Mouse (Mus musculus) liver, embryonic 15.5 days (tissue): Measurements from ENCODE around the gene Hyal2. TPM values are rescaled to one million over a fixed set of nuclear protein-coding genes. Genes with fewer than 3 reads are reported as not detected.
"Not testable (repeated sequence)": the region's sequence is repeated elsewhere in the genome, so short reads cannot be mapped to it uniquely, and the experiment has no call there.

Experiments used
- ATAC-seq: fragments of 200-750 bp; cut with Nextera tagmentation; 2 replicates; pipeline ENCODE4 v1.8.0; 2017; ENCODE audit warnings: moderate number of reproducible peaks, mild to moderate bottlenecking, moderate library complexity; ENCODE audit not compliant: insufficient read depth
- H3K27ac ChIP-seq: fragments of 300-500 bp; sonication (generic); replicated peaks from 2 replicates; pipeline ENCODE4 v1.5.1; 2015; ENCODE audit warnings: mild to moderate bottlenecking, inconsistent platforms
- H3K27me3 ChIP-seq: fragments of 300-500 bp; sonication (generic); 2 replicates; pipeline ENCODE4 v1.6.1; 2015; ENCODE audit warnings: mild to moderate bottlenecking, inconsistent platforms
- H3K36me3 ChIP-seq: fragments of 300-500 bp; sonication (generic); replicated peaks from 2 replicates; pipeline ENCODE4 v1.6.1; 2015; ENCODE audit warnings: moderate library complexity, mild to moderate bottlenecking, inconsistent platforms
- H3K4me1 ChIP-seq: fragments of 300-500 bp; sonication (generic); replicated peaks from 2 replicates; pipeline ENCODE4 v1.6.1; 2015; ENCODE audit warnings: inconsistent platforms
- H3K4me2 ChIP-seq: fragments of 300-500 bp; sonication (generic); 2 replicates; pipeline ENCODE4 v1.6.1; 2015; ENCODE audit warnings: moderate library complexity, mild to moderate bottlenecking, inconsistent platforms
- H3K4me3 ChIP-seq: fragments of 300-500 bp; sonication (generic); replicated peaks from 2 replicates; pipeline ENCODE4 v1.5.1; 2015; ENCODE audit warnings: mild to moderate bottlenecking, inconsistent platforms
- H3K9ac ChIP-seq: fragments of 300-500 bp; sonication (generic); 2 replicates; pipeline ENCODE4 v1.6.1; 2015; ENCODE audit warnings: moderate library complexity, mild to moderate bottlenecking, inconsistent platforms
- H3K9me3 ChIP-seq: fragments of 300-500 bp; sonication (generic); replicated peaks from 2 replicates; pipeline ENCODE4 v1.6.1; 2016; ENCODE audit warnings: inconsistent platforms
- WGBS: fragments of 180-500 bp; shearing (Covaris S2); methylation state at CpG from one replicate; pipeline ENCODE4 v1.1.7; 2015; ENCODE audit warnings: mixed read lengths; ENCODE audit not compliant: insufficient replicate concordance; 5-methylcytosine and 5-hydroxymethylcytosine counted together
- polyA plus RNA-seq: library from polyadenylated mRNA; unstranded; fragments of >200 nt; fragmentation: Nextera tagmentation; extraction: Ambion mirVana; gene quantifications from 2 replicates; pipeline ENCODE4 v1.2.1, GENCODE M21; 2015

The Hyal2 gene
- polyA plus RNA-seq, 1 experiment from 2014 or later, result 48.8 TPM

GRCm38 (mm10) chr9:107554319-107554825 lies 13.4 kb upstream of the Hyal2 start:
- peaks cover 38% of the 10 kb centered on the region for H3K27me3 ChIP-seq
- peak overlapping the region; percentile 94 for H3K9ac ChIP-seq
- peak overlapping the region; percentile 95 for H3K27ac ChIP-seq
- H3K9me3 ChIP-seq, result no peaks in the 10 kb centered on the region
- peaks cover 66% of the 10 kb centered on the region for H3K4me1 ChIP-seq
- under 1% methylated on average over 53 of the region's 53 CpGs for whole genome bisulfite sequencing
- peaks cover 24% of the 10 kb centered on the region for H3K36me3 ChIP-seq
- H3K4me3 ChIP-seq, result peak overlapping the region; percentile 83
- ATAC-seq, result peak; percentile 89
- H3K4me2 ChIP-seq, result peak overlapping the region; percentile 97

- Histone ChIP-seq H3K27me3 (peaks cover 31% of the 10 kb centered on the region), H3K4me1 (peaks cover 66% of the 10 kb centered on the region), H3K9me3 (no peaks in the 10 kb centered on the region), H3K27ac (peak overlapping the region; percentile 95), H3K9ac (peak overlapping the region; percentile 94), H3K36me3 (peaks cover 30% of the 10 kb centered on the region), H3K4me3 (peak overlapping the region; percentile 83), H3K4me2 (peak overlapping the region; percentile 97)
- WGBS, result 0% methylated on average over 23 of the region's 23 CpGs
- peak; percentile 12 for ATAC-seq
Observed at GRCm38 (mm10) chr9:107555031-107555457, 12.7 kb upstream of the Hyal2 start.

- no peak for ATAC-seq
- H3K9me3 ChIP-seq, result no peaks in the 10 kb centered on the region
- WGBS, result 35% methylated on average over 2 of the region's 2 CpGs
- peaks cover 24% of the 10 kb centered on the region for H3K27me3 ChIP-seq
- peak overlapping the region; percentile 94 for H3K9ac ChIP-seq
- peak overlapping the region; percentile 95 for H3K27ac ChIP-seq
- H3K4me3 ChIP-seq, result peak overlapping the region; percentile 83
- peaks cover 61% of the 10 kb centered on the region for H3K4me1 ChIP-seq
- peaks cover 37% of the 10 kb centered on the region for H3K36me3 ChIP-seq
- peak overlapping the region; percentile 97 for H3K4me2 ChIP-seq
Observed at GRCm38 (mm10) chr9:107555701-107556100, 12.0 kb upstream of the Hyal2 start.

- H3K27me3 ChIP-seq, result peaks cover 18% of the 10 kb centered on the region
- peak overlapping the region; percentile 42 for H3K9ac ChIP-seq
- 40% methylated on average over 3 of the region's 3 CpGs for WGBS
- H3K9me3 ChIP-seq, result no peaks in the 10 kb centered on the region
- peak overlapping the region; percentile 95 for H3K27ac ChIP-seq
- H3K4me2 ChIP-seq, result peak overlapping the region; percentile 97
- peaks cover 43% of the 10 kb centered on the region for H3K36me3 ChIP-seq
- ATAC-seq, result no peak
- H3K4me3 ChIP-seq, result peak overlapping the region; percentile 83
- peaks cover 57% of the 10 kb centered on the region for H3K4me1 ChIP-seq
Observed at GRCm38 (mm10) chr9:107556346-107556745, 11.4 kb upstream of the Hyal2 start.

GRCm38 (mm10) chr9:107563029-107563581 lies 4.6 kb upstream of the Hyal2 start, which contains the start of gene Tusc2:
TSS of gene Tusc2 (plus strand) at chr9:107563255.
- H3K4me1 ChIP-seq, result peaks cover 64% of the 10 kb centered on the region
- no peaks in the 10 kb centered on the region for H3K27me3 ChIP-seq
- ATAC-seq, result peak; percentile 94
- H3K4me2 ChIP-seq, result peak within 1 kb of the TSS; percentile 83
- peak within 1 kb of the TSS; percentile 83 for H3K4me3 ChIP-seq
- peak within 1 kb of the TSS; percentile 90 for H3K27ac ChIP-seq
- 0% methylated on average over 46 of the region's 46 CpGs for WGBS
- H3K9ac ChIP-seq, result peak within 1 kb of the TSS; percentile 89
- H3K9me3 ChIP-seq, result no peaks in the 10 kb centered on the region
- peaks cover 62% of the 10 kb centered on the region for H3K36me3 ChIP-seq

GRCm38 (mm10) chr9:107565556-107565955 lies 2.2 kb upstream of the Hyal2 start:
- Histone ChIP-seq H3K27ac (peak overlapping the region; percentile 96), H3K36me3 (peaks cover 38% of the 10 kb centered on the region), H3K4me2 (0 out of 2 replicates have a peak overlapping the region, but pooled peaks have one; percentile 89), H3K4me1 (peaks cover 81% of the 10 kb centered on the region)
- H3K9ac ChIP-seq, H3K9me3 ChIP-seq, H3K27me3 ChIP-seq, H3K4me3 ChIP-seq, ATAC-seq: not testable (repeated sequence)
- WGBS, result 41% methylated on average over 5 of the region's 5 CpGs

GRCm38 (mm10) chr9:107566041-107566709 lies 1.6 kb upstream of the Hyal2 start:
- no peak for ATAC-seq
- Histone ChIP-seq H3K4me2 (peak overlapping the region; percentile 89), H3K27me3 (no peaks in the 10 kb centered on the region), H3K27ac (peak overlapping the region; percentile 96), H3K4me3 (no peak overlapping the region), H3K9me3 (no peaks in the 10 kb centered on the region), H3K9ac (no peak overlapping the region), H3K36me3 (peaks cover 32% of the 10 kb centered on the region), H3K4me1 (peaks cover 86% of the 10 kb centered on the region)
- WGBS, result 47% methylated on average over 15 of the region's 15 CpGs

- H3K4me2 ChIP-seq, result peak overlapping the region; percentile 89
- no peak overlapping the region for H3K9ac ChIP-seq
- no peaks in the 10 kb centered on the region for H3K27me3 ChIP-seq
- ATAC-seq, result no peak
- WGBS, result 49% methylated on average over 3 of the region's 3 CpGs
- peaks cover 32% of the 10 kb centered on the region for H3K36me3 ChIP-seq
- H3K4me3 ChIP-seq, result no peak overlapping the region
- H3K9me3 ChIP-seq, result no peaks in the 10 kb centered on the region
- H3K27ac ChIP-seq, result peak overlapping the region; percentile 96
- peaks cover 90% of the 10 kb centered on the region for H3K4me1 ChIP-seq
Observed at GRCm38 (mm10) chr9:107566855-107567254, 890 bp upstream of the Hyal2 start.

- Histone ChIP-seq H3K27me3 (no peaks in the 10 kb centered on the region), H3K4me3 (peak overlapping the region; percentile 80), H3K27ac (peak overlapping the region; percentile 96), H3K36me3 (peaks cover 40% of the 10 kb centered on the region), H3K4me2 (peak overlapping the region; percentile 89), H3K9me3 (no peaks in the 10 kb centered on the region), H3K4me1 (peaks cover 92% of the 10 kb centered on the region), H3K9ac (peak overlapping the region; percentile 81)
- WGBS, result 1% methylated on average over 41 of the region's 41 CpGs
- ATAC-seq, result peak; percentile 76
Observed at GRCm38 (mm10) chr9:107568331-107569261, 851 bp downstream of the Hyal2 start.

- Histone ChIP-seq H3K36me3 (peaks cover 40% of the 10 kb centered on the region), H3K27ac (peak overlapping the region; percentile 96), H3K9me3 (no peaks in the 10 kb centered on the region), H3K4me2 (peak overlapping the region; percentile 89), H3K27me3 (no peaks in the 10 kb centered on the region), H3K4me1 (peaks cover 87% of the 10 kb centered on the region), H3K9ac (peak overlapping the region; percentile 81), H3K4me3 (peak overlapping the region; percentile 80)
- WGBS, result under 1% methylated on average over 23 of the region's 23 CpGs
- ATAC-seq, result peak; percentile 4
Observed at GRCm38 (mm10) chr9:107569270-107569669, 1.5 kb downstream of the Hyal2 start.
